Comparison of ENCODE assay signal across 22 mouse cellular contexts in the genomic region with DNA sequence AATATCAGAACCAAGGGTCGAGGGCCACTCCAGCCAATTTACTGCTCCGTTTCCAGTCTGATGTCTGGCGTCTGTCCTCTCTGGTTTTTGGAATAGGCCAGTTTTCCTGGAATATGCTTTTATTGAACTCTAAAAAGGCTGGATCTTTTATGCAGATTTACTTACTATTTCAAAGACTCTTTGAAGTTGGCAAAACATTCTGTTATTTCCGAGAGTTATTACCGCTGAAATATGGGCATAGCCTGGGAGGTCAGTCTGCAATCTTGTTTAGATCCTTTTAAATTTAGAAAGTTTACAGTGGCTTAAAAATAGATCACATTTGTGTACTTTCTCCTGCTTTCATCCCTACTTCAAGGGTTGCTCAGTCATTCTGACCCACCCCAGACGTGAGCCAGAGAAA. TPM values are rescaled to one million over a fixed set of nuclear protein-coding genes. Genes with fewer than 3 reads are reported as not detected.
"Had no signal": no experiment of that assay in that cellular context is flagged by ENCODE, and none has a peak within 500 bp of the region (broad histone marks: within the 10 kb centered on the region; RNA-seq: fewer than 3 reads in every experiment).

No protein-coding gene starts in this region.

- H3K27ac ChIP-seq: hindbrain, postnatal 0 days; layer of hippocampus, adult 2 months; limb, embryonic 10.5 days; limb, embryonic 13.5 days; liver, embryonic 12.5 days; liver, embryonic 15.5 days; macrophage; midbrain, embryonic 12.5 days; midbrain, embryonic 15.5 days; neural tube, embryonic 12.5 days; neural tube, embryonic 15.5 days had no signal

- H3K36me3 ChIP-seq: limb, embryonic 10.5 days; limb, embryonic 13.5 days; liver, embryonic 12.5 days; liver, embryonic 15.5 days; midbrain, embryonic 12.5 days; midbrain, embryonic 15.5 days; neural tube, embryonic 12.5 days; neural tube, embryonic 15.5 days had no signal

- H3K4me2 ChIP-seq: limb, embryonic 13.5 days; liver, embryonic 12.5 days; liver, embryonic 15.5 days; midbrain, embryonic 12.5 days; midbrain, embryonic 15.5 days; neural tube, embryonic 12.5 days; neural tube, embryonic 15.5 days had no signal

- H3K9ac ChIP-seq: limb, embryonic 13.5 days; liver, embryonic 12.5 days; liver, embryonic 15.5 days; midbrain, embryonic 12.5 days; midbrain, embryonic 15.5 days; neural tube, embryonic 12.5 days; neural tube, embryonic 15.5 days had no signal

- H3K27me3 ChIP-seq: limb, embryonic 13.5 days; liver, embryonic 12.5 days; liver, embryonic 15.5 days; midbrain, embryonic 12.5 days; midbrain, embryonic 15.5 days; neural tube, embryonic 12.5 days; neural tube, embryonic 15.5 days had no signal

- DNase-seq: kidney, adult 11 months; kidney, adult 8-10 months; kidney, postnatal 25 days; layer of hippocampus, adult 9-11 months; liver; lung, adult 2 months; right cerebral cortex, adult 18-20 months; right cerebral cortex, postnatal 14 days; right cerebral cortex, postnatal 4 days; thymus, postnatal 25 days had no signal

- H3K4me1 ChIP-seq: limb, embryonic 10.5 days; liver, embryonic 12.5 days; liver, embryonic 15.5 days; midbrain, embryonic 12.5 days; midbrain, embryonic 15.5 days; neural tube, embryonic 12.5 days; neural tube, embryonic 15.5 days had no signal

- ATAC-seq: hindbrain, postnatal 0 days; inflammation-experienced regulatory T-cells, adult 6 months; liver, embryonic 12.5 days; midbrain, embryonic 15.5 days had no signal

- H3K4me3 ChIP-seq: layer of hippocampus, adult 2 months; limb, embryonic 10.5 days; limb, embryonic 13.5 days; liver, embryonic 12.5 days; liver, embryonic 15.5 days; midbrain, embryonic 12.5 days; midbrain, embryonic 15.5 days; neural tube, embryonic 12.5 days; neural tube, embryonic 15.5 days had no signal

- H3K9me3 ChIP-seq: limb, embryonic 10.5 days; limb, embryonic 13.5 days; liver, embryonic 12.5 days; liver, embryonic 15.5 days; midbrain, embryonic 12.5 days; midbrain, embryonic 15.5 days; neural tube, embryonic 12.5 days; neural tube, embryonic 15.5 days had no signal

RNA-seq across cellular contexts. Expression of gene Rasl11b, which starts 29.4 kb away (rescaled TPM):
- polyA plus RNA-seq: macrophage had no signal
